Mouse (Mus musculus) intestine, embryonic 14.5 days (tissue): ENCODE results near the gene Ifrd1. TPM values are rescaled to one million over a fixed set of nuclear protein-coding genes. Genes with fewer than 3 reads are reported as not detected.
"Not testable (repeated sequence)": the region's sequence is repeated elsewhere in the genome, so short reads cannot be mapped to it uniquely, and the experiment has no call there.

Experiments used
- ATAC-seq: fragments of 200-750 bp; cut with Nextera tagmentation; replicated peaks from 2 replicates; pipeline ENCODE4 v1.8.0; 2017; ENCODE audit warnings: low read depth, moderate number of reproducible peaks, moderate TSS enrichment, moderate library complexity; ENCODE audit not compliant: low FRiP score, low TSS enrichment
- DNase-seq: peaks from one replicate; pipeline ENCODE4 v3.0.0-alpha.2; 2018; ENCODE audit warnings: low spot score
- H3K27ac ChIP-seq: fragments of 300-500 bp; sonication (generic); 2 replicates; pipeline ENCODE4 v1.5.1; 2014; ENCODE audit warnings: low read depth, mild to moderate bottlenecking, control low read depth
- H3K27me3 ChIP-seq: fragments of 300-500 bp; sonication (generic); replicated peaks from 2 replicates; pipeline ENCODE4 v1.6.1; 2014; ENCODE audit warnings: low read length, control low read depth; ENCODE audit not compliant: control insufficient read depth, insufficient read depth
- H3K36me3 ChIP-seq: fragments of 300-500 bp; sonication (generic); 2 replicates; pipeline ENCODE4 v1.6.1; 2014; ENCODE audit warnings: low read length, control low read depth; ENCODE audit not compliant: control insufficient read depth, insufficient read depth
- H3K4me1 ChIP-seq: fragments of 300-500 bp; sonication (generic); replicated peaks from 2 replicates; pipeline ENCODE4 v1.6.1; 2014; ENCODE audit warnings: low read length, control low read depth, mixed read lengths; ENCODE audit not compliant: control insufficient read depth, insufficient read depth
- H3K4me2 ChIP-seq: fragments of 300-500 bp; sonication (generic); 2 replicates; pipeline ENCODE4 v1.6.1; 2014; ENCODE audit warnings: low read length
- H3K4me3 ChIP-seq: fragments of 300-500 bp; sonication (generic); 2 replicates; pipeline ENCODE4 v1.5.1; 2014; ENCODE audit warnings: low read depth, low read length, control low read depth, mixed read lengths
- H3K9ac ChIP-seq: fragments of 300-500 bp; sonication (generic); 2 replicates; pipeline ENCODE4 v1.6.1; 2014; ENCODE audit warnings: mild to moderate bottlenecking, low read length
- H3K9me3 ChIP-seq: fragments of 300-500 bp; sonication (generic); 2 replicates; pipeline ENCODE4 v1.6.1; 2016; ENCODE audit warnings: low read length, control low read depth; ENCODE audit not compliant: control insufficient read depth
- WGBS: fragments of 180-500 bp; shearing (Covaris S2); extraction: QIAGEN DNeasy Blood & Tissue Kit; methylation state at CpG from one replicate; pipeline ENCODE4 v1.1.7; 2014; 5-methylcytosine and 5-hydroxymethylcytosine counted together
- polyA plus RNA-seq: library from polyadenylated mRNA; unstranded; fragments of >200 nt; fragmentation: Nextera tagmentation; extraction: Ambion mirVana; gene quantifications from 2 replicates; pipeline ENCODE4 v1.2.1, GENCODE M21; 2014

Gene Ifrd1
- polyA plus RNA-seq, 1 experiment from 2014 or later: 103 TPM

- Histone ChIP-seq H3K4me1 (no peaks in the 10 kb centered on the region), H3K27ac (no peak overlapping the region), H3K9me3 (no peaks in the 10 kb centered on the region), H3K36me3 (no peaks in the 10 kb centered on the region), H3K4me3 (no peak overlapping the region), H3K27me3 (no peaks in the 10 kb centered on the region), H3K9ac (no peak overlapping the region), H3K4me2 (no peak overlapping the region)
- DNase-seq (no peak), ATAC-seq (no peak)
- WGBS: 65% methylated on average over 4 of the region's 4 CpGs
These were observed 15.4 kb upstream of the Ifrd1 start for GRCm38 (mm10) chr12:40263712-40264111.

GRCm38 (mm10) chr12:40263006-40263405, 14.7 kb upstream of the Ifrd1 start:
- no peak overlapping the region for H3K27ac ChIP-seq
- H3K36me3 ChIP-seq: no peaks in the 10 kb centered on the region
- H3K9ac ChIP-seq: no peak overlapping the region
- H3K27me3 ChIP-seq: no peaks in the 10 kb centered on the region
- no peak overlapping the region for H3K4me2 ChIP-seq
- no peaks in the 10 kb centered on the region for H3K9me3 ChIP-seq
- WGBS: 92% methylated on average over 6 of the region's 6 CpGs
- no peaks in the 10 kb centered on the region for H3K4me1 ChIP-seq
- no peak for DNase-seq
- H3K4me3 ChIP-seq: no peak overlapping the region
- no peak for ATAC-seq

- DNase-seq (no peak), ATAC-seq (no peak)
- no peaks in the 10 kb centered on the region for H3K9me3 ChIP-seq
- no peaks in the 10 kb centered on the region for H3K4me1 ChIP-seq
- no peak overlapping the region for H3K9ac ChIP-seq
- H3K27ac ChIP-seq: no peak overlapping the region
- 89% methylated on average over 6 of the region's 6 CpGs for WGBS
- no peak overlapping the region for H3K4me3 ChIP-seq
- H3K27me3 ChIP-seq: no peaks in the 10 kb centered on the region
- H3K36me3 ChIP-seq: no peaks in the 10 kb centered on the region
- no peak overlapping the region for H3K4me2 ChIP-seq
These were observed 10.2 kb upstream of the Ifrd1 start for GRCm38 (mm10) chr12:40258462-40259000.

GRCm38 (mm10) chr12:40257226-40257625, 8.9 kb upstream of the Ifrd1 start:
- DNase-seq (peak; percentile 88), ATAC-seq (no peak)
- Histone ChIP-seq H3K27ac (no peak overlapping the region), H3K27me3 (no peaks in the 10 kb centered on the region), H3K9ac (no peak overlapping the region), H3K9me3 (no peaks in the 10 kb centered on the region), H3K4me1 (no peaks in the 10 kb centered on the region), H3K4me3 (no peak overlapping the region), H3K36me3 (no peaks in the 10 kb centered on the region), H3K4me2 (no peak overlapping the region)
- 2% methylated on average over 8 of the region's 8 CpGs for WGBS

GRCm38 (mm10) chr12:40256543-40256942, 8.2 kb upstream of the Ifrd1 start:
- ATAC-seq: no peak
- H3K9ac ChIP-seq: no peak overlapping the region
- H3K4me3 ChIP-seq: no peak overlapping the region
- H3K27me3 ChIP-seq: no peaks in the 10 kb centered on the region
- H3K36me3 ChIP-seq: no peaks in the 10 kb centered on the region
- WGBS: 82% methylated on average over 2 of the region's 2 CpGs
- H3K4me2 ChIP-seq: no peak overlapping the region
- no peaks in the 10 kb centered on the region for H3K4me1 ChIP-seq
- no peaks in the 10 kb centered on the region for H3K9me3 ChIP-seq
- DNase-seq: no peak
- H3K27ac ChIP-seq: no peak overlapping the region

GRCm38 (mm10) chr12:40256033-40256432, 7.7 kb upstream of the Ifrd1 start:
- H3K36me3 ChIP-seq: no peaks in the 10 kb centered on the region
- no peak overlapping the region for H3K4me3 ChIP-seq
- H3K4me1 ChIP-seq: no peaks in the 10 kb centered on the region
- H3K27ac ChIP-seq: no peak overlapping the region
- H3K4me2 ChIP-seq: no peak overlapping the region
- H3K27me3 ChIP-seq: no peaks in the 10 kb centered on the region
- no peak overlapping the region for H3K9ac ChIP-seq
- H3K9me3 ChIP-seq: no peaks in the 10 kb centered on the region
- no peak for DNase-seq
- ATAC-seq: no peak

GRCm38 (mm10) chr12:40255310-40255709, 7.0 kb upstream of the Ifrd1 start:
- not testable (repeated sequence) for ATAC-seq, H3K27me3 ChIP-seq, H3K4me2 ChIP-seq, DNase-seq, H3K9me3 ChIP-seq, H3K27ac ChIP-seq, H3K4me1 ChIP-seq, H3K4me3 ChIP-seq, H3K9ac ChIP-seq, H3K36me3 ChIP-seq
- WGBS: 81% methylated on average over 4 of the region's 4 CpGs

GRCm38 (mm10) chr12:40254729-40255128, 6.4 kb upstream of the Ifrd1 start:
- Histone ChIP-seq H3K9me3 (no peaks in the 10 kb centered on the region), H3K9ac (no peak overlapping the region), H3K4me3 (no peak overlapping the region), H3K4me2 (no peak overlapping the region), H3K4me1 (no peaks in the 10 kb centered on the region), H3K27me3 (no peaks in the 10 kb centered on the region), H3K27ac (no peak overlapping the region), H3K36me3 (no peaks in the 10 kb centered on the region)
- DNase-seq (no peak), ATAC-seq (no peak)
- 82% methylated on average over 11 of the region's 11 CpGs for WGBS

GRCm38 (mm10) chr12:40253241-40253640, 4.9 kb upstream of the Ifrd1 start:
- Histone ChIP-seq H3K4me2 (no peak overlapping the region), H3K4me3 (no peak overlapping the region), H3K4me1 (no peaks in the 10 kb centered on the region), H3K9me3 (no peaks in the 10 kb centered on the region), H3K27ac (no peak overlapping the region), H3K9ac (no peak overlapping the region), H3K27me3 (no peaks in the 10 kb centered on the region), H3K36me3 (no peaks in the 10 kb centered on the region)
- DNase-seq: no peak
- 77% methylated on average over 5 of the region's 5 CpGs for WGBS
- ATAC-seq: no peak
